Mouse (Mus musculus) CH12.LX (cell line): ENCODE data around the gene Smim26. TPM values are rescaled to one million over a fixed set of nuclear protein-coding genes. Genes with fewer than 3 reads are reported as not detected.
A peak's percentile ranks its signal among the peaks of the same experiment; 100 is the strongest.

ENCODE experiments used
- DNase-seq: peaks from one replicate; pipeline ENCODE4 v3.0.0-alpha.2; 2013; ENCODE audit errors: extremely low read depth
- H3K27ac ChIP-seq: 2 replicates; pipeline ENCODE4 v1.5.1; 2012; ENCODE audit warnings: low read depth, mild to moderate bottlenecking, control low read depth, moderate library complexity; ENCODE audit not compliant: insufficient read depth
- H3K27me3 ChIP-seq: replicated peaks from 2 replicates; pipeline ENCODE3; 2012; ENCODE audit warnings: inconsistent platforms
- H3K36me3 ChIP-seq, 2 experiments: replicated peaks in 1 of 2; 2 replicates each; pipeline versions ENCODE3 to v1.6.1; 2012; ENCODE audit warnings: inconsistent platforms in 1 of 2, low read length in 1 of 2, mild to moderate bottlenecking in 1 of 2, mixed read lengths in 1 of 2, moderate library complexity in 1 of 2; ENCODE audit not compliant: control insufficient read depth in 1 of 2, insufficient read depth in 1 of 2
- H3K4me1 ChIP-seq, 2 experiments: 2 replicates each; pipeline ENCODE4 v1.6.1; 2012; ENCODE audit warnings: inconsistent platforms in 1 of 2, moderate library complexity in 1 of 2; ENCODE audit not compliant: insufficient read depth in 2 of 2, control insufficient read depth in 1 of 2
- H3K4me2 ChIP-seq: 2 replicates; pipeline ENCODE4 v1.6.1; 2012; ENCODE audit warnings: low read depth, mild to moderate bottlenecking, control low read depth; ENCODE audit not compliant: poor library complexity, insufficient read depth, severe bottlenecking
- H3K4me3 ChIP-seq, 3 experiments: fragments of 150-350 bp in 1 of 3; sonication (generic) in 1 of 3; replicated peaks in 1 of 3; 2 replicates each; pipeline versions ENCODE3 to v1.5.1; 2011 to 2012; ENCODE audit warnings: low read depth in 2 of 3, low read length in 2 of 3, mild to moderate bottlenecking in 2 of 3, moderate library complexity in 2 of 3, control low read depth in 1 of 3, improper control_type of control experiment in 1 of 3, inconsistent platforms in 1 of 3, mixed read lengths in 1 of 3; ENCODE audit not compliant: poor library complexity in 1 of 3
- H3K79me2 ChIP-seq: replicated peaks from 2 replicates; pipeline ENCODE4 v1.6.1; 2012; ENCODE audit warnings: mild to moderate bottlenecking, moderate library complexity; ENCODE audit not compliant: control insufficient read depth, poor library complexity, insufficient read depth, severe bottlenecking; ENCODE audit errors: extremely low read depth
- H3K9ac ChIP-seq: 2 replicates; pipeline ENCODE4 v1.6.1; 2012; ENCODE audit warnings: low read depth, mild to moderate bottlenecking, control low read depth, moderate library complexity; ENCODE audit not compliant: insufficient read depth
- H3K9me3 ChIP-seq: replicated peaks from 2 replicates; pipeline ENCODE3; 2012; ENCODE audit warnings: low read length, inconsistent platforms, mixed read lengths
- BHLHE40 ChIP-seq: IDR thresholded peaks from 2 replicates; pipeline ENCODE4 v1.6.1; 2011; ENCODE audit warnings: mild to moderate bottlenecking, low read depth, low read length, improper control_type of control experiment
- CHD1 ChIP-seq: IDR thresholded peaks from 2 replicates; pipeline ENCODE4 v1.6.1; 2012; ENCODE audit warnings: low read depth, low read length, improper control_type of control experiment, inconsistent platforms
- CHD2 ChIP-seq: IDR thresholded peaks from 2 replicates; pipeline ENCODE4 v1.6.1; 2011; ENCODE audit warnings: low read length, improper control_type of control experiment
- CTCF ChIP-seq, 2 experiments: IDR thresholded peaks in 1 of 2; conservative IDR thresholded peaks in 1 of 2; 2 replicates each; pipeline ENCODE4 v1.5.1; 2011 to 2012; ENCODE audit warnings: low read depth in 2 of 2, low read length in 2 of 2, improper control_type of control experiment in 1 of 2, inconsistent platforms in 1 of 2, mild to moderate bottlenecking in 1 of 2, moderate library complexity in 1 of 2
- E2F4 ChIP-seq: IDR thresholded peaks from 2 replicates; pipeline ENCODE4 v1.6.1; 2011; ENCODE audit warnings: low read depth, low read length, improper control_type of control experiment; ENCODE audit not compliant: insufficient replicate concordance
- ELF1 ChIP-seq: IDR thresholded peaks from 2 replicates; pipeline ENCODE4 v1.6.1; 2014; ENCODE audit warnings: low read depth, mild to moderate bottlenecking, inconsistent platforms, low read length, improper control_type of control experiment
- EP300 ChIP-seq: IDR thresholded peaks from 2 replicates; pipeline ENCODE4 v1.6.1; 2011; ENCODE audit warnings: low read length, improper control_type of control experiment
- ETS1 ChIP-seq: conservative IDR thresholded peaks from 2 replicates; pipeline ENCODE4 v1.6.1; 2012; ENCODE audit warnings: low read depth, mild to moderate bottlenecking, inconsistent platforms, low read length, improper control_type of control experiment, moderate library complexity
- GABPA ChIP-seq: IDR thresholded peaks from 2 replicates; pipeline ENCODE4 v1.6.1; 2012; ENCODE audit warnings: low read depth, low read length, improper control_type of control experiment, inconsistent platforms; ENCODE audit not compliant: insufficient replicate concordance
- HCFC1 ChIP-seq: IDR thresholded peaks from 2 replicates; pipeline ENCODE4 v1.6.1; 2012; ENCODE audit warnings: low read depth, mild to moderate bottlenecking, inconsistent platforms, low read length, improper control_type of control experiment
- IRF4 ChIP-seq: IDR thresholded peaks from 2 replicates; pipeline ENCODE4 v1.6.1; 2014; ENCODE audit warnings: low read depth, mild to moderate bottlenecking, inconsistent platforms, low read length, improper control_type of control experiment
- JUN ChIP-seq: IDR thresholded peaks from 2 replicates; pipeline ENCODE4 v1.6.1; 2011; ENCODE audit warnings: low read depth, mild to moderate bottlenecking, low read length, improper control_type of control experiment, moderate library complexity; ENCODE audit not compliant: insufficient read depth
- JUND ChIP-seq: conservative IDR thresholded peaks from 2 replicates; pipeline ENCODE4 v1.6.1; 2011; ENCODE audit warnings: low read depth, low read length, improper control_type of control experiment
- KAT2A ChIP-seq: IDR thresholded peaks from 2 replicates; pipeline ENCODE4 v1.6.1; 2012; ENCODE audit warnings: low read length, improper control_type of control experiment, inconsistent platforms; ENCODE audit not compliant: insufficient replicate concordance
- MAFK ChIP-seq: IDR thresholded peaks from 2 replicates; pipeline ENCODE4 v1.6.1; 2011; ENCODE audit warnings: low read length, improper control_type of control experiment; ENCODE audit not compliant: insufficient replicate concordance
- MAX ChIP-seq: IDR thresholded peaks from 2 replicates; pipeline ENCODE4 v1.6.1; 2011; ENCODE audit warnings: low read length, improper control_type of control experiment
- MAZ ChIP-seq: IDR thresholded peaks from 2 replicates; pipeline ENCODE4 v1.6.1; 2012; ENCODE audit warnings: low read depth, mild to moderate bottlenecking, inconsistent platforms, low read length, improper control_type of control experiment, moderate library complexity
- MEF2A ChIP-seq: IDR thresholded peaks from 2 replicates; pipeline ENCODE4 v1.6.1; 2014; ENCODE audit warnings: low read depth, mild to moderate bottlenecking, inconsistent platforms, low read length, improper control_type of control experiment, borderline replicate concordance
- MXI1 ChIP-seq: IDR thresholded peaks from 2 replicates; pipeline ENCODE4 v1.6.1; 2011; ENCODE audit warnings: mild to moderate bottlenecking, low read depth, low read length, improper control_type of control experiment
- MYC ChIP-seq: IDR thresholded peaks from 2 replicates; pipeline ENCODE4 v1.6.1; 2011; ENCODE audit warnings: low read depth, mild to moderate bottlenecking, improper control_type of control experiment, low read length
- NELFE ChIP-seq: IDR thresholded peaks from 2 replicates; pipeline ENCODE4 v1.6.1; 2011; ENCODE audit warnings: low read depth, low read length, improper control_type of control experiment
- NRF1 ChIP-seq: IDR thresholded peaks from 2 replicates; pipeline ENCODE4 v1.6.1; 2014; ENCODE audit warnings: low read depth, mild to moderate bottlenecking, inconsistent platforms, low read length, improper control_type of control experiment, moderate library complexity
- PAX5 ChIP-seq: IDR thresholded peaks from 2 replicates; pipeline ENCODE4 v1.6.1; 2012; ENCODE audit warnings: low read length, inconsistent platforms, mixed read lengths
- POLR2A ChIP-seq: IDR thresholded peaks from 2 replicates; pipeline ENCODE4 v1.6.1; 2011; ENCODE audit warnings: low read depth, mild to moderate bottlenecking, improper control_type of control experiment, low read length
- POLR2AphosphoS2 ChIP-seq: IDR thresholded peaks from 2 replicates; pipeline ENCODE4 v1.6.1; 2011; ENCODE audit warnings: low read depth, low read length, improper control_type of control experiment
- RAD21 ChIP-seq: IDR thresholded peaks from 2 replicates; pipeline ENCODE4 v1.6.1; 2011; ENCODE audit warnings: low read depth, mild to moderate bottlenecking, low read length, improper control_type of control experiment, moderate library complexity
- RCOR1 ChIP-seq: conservative IDR thresholded peaks from 2 replicates; pipeline ENCODE4 v1.6.1; 2012; ENCODE audit warnings: low read depth, mild to moderate bottlenecking, inconsistent platforms, low read length, improper control_type of control experiment
- SIN3A ChIP-seq: IDR thresholded peaks from 2 replicates; pipeline ENCODE4 v1.6.1; 2012; ENCODE audit warnings: low read length, improper control_type of control experiment, inconsistent platforms
- SMC3 ChIP-seq: IDR thresholded peaks from 2 replicates; pipeline ENCODE4 v1.6.1; 2011; ENCODE audit warnings: low read depth, low read length, improper control_type of control experiment
- TBP ChIP-seq: conservative IDR thresholded peaks from 2 replicates; pipeline ENCODE4 v1.6.1; 2011; ENCODE audit warnings: low read depth, low read length, improper control_type of control experiment
- TCF12 ChIP-seq: IDR thresholded peaks from 2 replicates; pipeline ENCODE4 v1.6.1; 2014; ENCODE audit warnings: low read depth, mild to moderate bottlenecking, inconsistent platforms, low read length, improper control_type of control experiment
- UBTF ChIP-seq: IDR thresholded peaks from 2 replicates; pipeline ENCODE4 v1.6.1; 2012; ENCODE audit warnings: low read depth, mild to moderate bottlenecking, inconsistent platforms, low read length, improper control_type of control experiment, moderate library complexity
- USF1 ChIP-seq: IDR thresholded peaks from 2 replicates; pipeline ENCODE4 v1.6.1; 2014; ENCODE audit warnings: low read depth, mild to moderate bottlenecking, inconsistent platforms, low read length, improper control_type of control experiment
- USF2 ChIP-seq: conservative IDR thresholded peaks from 2 replicates; pipeline ENCODE4 v1.6.1; 2011; ENCODE audit warnings: low read depth, low read length, improper control_type of control experiment
- ZC3H11A ChIP-seq: IDR thresholded peaks from 2 replicates; pipeline ENCODE4 v1.6.1; 2012; ENCODE audit warnings: low read depth, mild to moderate bottlenecking, inconsistent platforms, low read length, improper control_type of control experiment
- ZKSCAN1 ChIP-seq: IDR thresholded peaks from 2 replicates; pipeline ENCODE4 v1.6.1; 2012; ENCODE audit warnings: low read depth, inconsistent platforms, low read length, improper control_type of control experiment, borderline replicate concordance
- ZMIZ1 ChIP-seq: IDR thresholded peaks from 2 replicates; pipeline ENCODE4 v1.6.1; 2012; ENCODE audit warnings: low read depth, mild to moderate bottlenecking, inconsistent platforms, low read length, improper control_type of control experiment
- ZNF384 ChIP-seq: IDR thresholded peaks from 2 replicates; pipeline ENCODE4 v1.6.1; 2012; ENCODE audit warnings: low read depth, low read length, improper control_type of control experiment, inconsistent platforms
- dilution Hi-C: fragments of 300-500 bp; cut with MboI; formaldehyde crosslinking; loops from 2 replicates; pipeline ENCODE4 v1.14.3; 2020; ENCODE audit warnings: low sequenced_read_pairs; ENCODE audit not compliant: extremely low pct_unique_long_range_greater_than_20kb, extremely low pct_ligation_motif_present
- in situ Hi-C: fragments of 300-500 bp; cut with MboI; formaldehyde crosslinking; loops from 3 replicates; pipeline ENCODE4 v1.14.3; 2019; ENCODE audit warnings: low sequenced_read_pairs, low pct_ligation_motif_present, low pct_unique_long_range_greater_than_20kb, mixed read lengths
- polyA plus RNA-seq: library from polyadenylated mRNA; unstranded; fragments of >175 nt; gene quantifications from 2 replicates; pipeline ENCODE4 v1.2.1, GENCODE M21; 2012; ENCODE audit warnings: low read depth; ENCODE audit not compliant: insufficient read length
- total RNA-seq, 2 experiments: library from RNA; depleted of rRNA; stranded (reverse); fragments of 300-350 nt in 1 of 2; fragments of >200 nt in 1 of 2; gene quantifications; 2 replicates each; pipeline ENCODE4 v1.2.3; 2012 to 2014

Smim26 gene
- total RNA-seq (2012; rRNA removed), result 34.7 and 36.1 TPM in 2 replicates
- total RNA-seq (2014; rRNA removed), result 59.7 and 69.6 TPM in 2 replicates
- polyA plus RNA-seq, result 30.0 and 35.0 TPM in 2 replicates

DNA sequence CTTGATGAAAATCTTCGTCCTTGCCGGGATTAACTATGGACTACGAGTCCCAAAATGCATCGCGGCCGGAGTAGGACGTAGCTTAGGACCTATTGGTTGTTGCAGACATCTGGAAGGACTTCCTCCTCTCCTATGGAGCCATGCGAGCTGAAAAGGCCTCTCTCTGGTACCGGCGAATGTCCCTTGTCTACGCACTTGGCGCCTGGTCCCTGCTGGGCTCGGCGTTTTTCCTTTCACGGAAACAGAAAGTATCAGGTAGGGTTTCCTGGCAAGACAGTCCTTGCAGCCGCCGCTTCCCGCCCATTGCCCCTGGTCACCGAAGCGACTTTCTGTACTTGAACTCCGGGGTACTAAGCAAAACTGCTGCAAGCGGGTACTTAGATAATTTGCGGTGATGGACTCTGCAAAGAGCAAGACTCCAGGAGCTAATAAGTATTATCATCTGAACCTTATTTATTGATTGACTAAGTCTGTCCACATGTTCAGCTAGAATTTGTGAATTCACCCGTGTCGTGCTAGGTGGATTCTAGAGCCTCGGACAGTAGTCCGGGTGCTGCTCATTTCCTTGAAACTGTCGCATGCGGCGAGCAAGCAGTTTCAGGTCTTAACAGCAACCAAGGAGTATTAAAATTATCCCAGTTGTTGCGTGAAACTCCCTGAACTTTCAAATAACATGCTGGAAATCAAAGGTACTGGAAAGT is at the start of gene Smim26:
Gene Smim26 (plus strand): TSS at position 104 of the 701 bp plus-strand sequence.
- no peaks in the 10 kb centered on the region for H3K79me2 ChIP-seq
- H3K4me1 ChIP-seq, result peaks cover 0 to 12% of the 10 kb centered on the region in 2 experiments; a peak in 2 of 4 replicates
- no peaks in the 10 kb centered on the region for H3K9me3 ChIP-seq
- H3K27me3 ChIP-seq, result no peaks in the 10 kb centered on the region
- H3K27ac ChIP-seq, result no peak within 1 kb of the TSS
- TF ChIP-seq SMC3 (no peak), RAD21 (no peak), MXI1 (peak; percentile 34; the same call in 1 of the 2 replicates), UBTF (no peak), POLR2A (peak; percentile 86), RCOR1 (no peak), ZMIZ1 (no peak), ZNF384 (no peak), ZKSCAN1 (no peak), EP300 (no peak), E2F4 (no peak), MEF2A (no peak), IRF4 (no peak), JUN (no peak), POLR2AphosphoS2 (no peak), NRF1 (no peak), SIN3A (peak; percentile 81), PAX5 (no peak), ELF1 (peak; percentile 85), ZC3H11A (no peak), GABPA (no peak), BHLHE40 (no peak), USF1 (no peak), KAT2A (peak; percentile 85; the same call in 1 of the 2 replicates), NELFE (peak; percentile 58; the same call in 1 of the 2 replicates), TBP (peak; percentile 73), MAX (no peak; the same call in 1 of the 2 replicates), MAFK (no peak), JUND (no peak), ETS1 (no peak), CTCF (conservative IDR thresholded peaks at IDR 0.05 in 1 of 2, IDR thresholded peaks at IDR 0.05 in 1 of 2; ENCODE audit: low read depth in 2 of 2, low read length in 2 of 2) (no peak), MYC (no peak; the same call in none of the 2 replicates), USF2 (no peak), MAZ (no peak), CHD2 (no peak), CHD1 (no peak), HCFC1 (peak; percentile 94), TCF12 (0 out of 2 replicates have a peak, but pooled peaks have one; percentile 27)
- peaks cover 12 to 29% of the 10 kb centered on the region in 2 experiments for H3K36me3 ChIP-seq
- H3K9ac ChIP-seq, result peak within 1 kb of the TSS; percentile 66
- H3K4me3 ChIP-seq, result peak within 1 kb of the TSS; percentile 58 to 72 (median 65)
- in situ Hi-C loops (no loop called here), dilution Hi-C loops (no loop called here)
- DNase-seq, result peak; percentile 83
- H3K4me2 ChIP-seq, result peak within 1 kb of the TSS; percentile 63
